Mouse (Mus musculus) cerebellum, adult (tissue): ENCODE results near the gene Amigo1.
A peak's percentile ranks its signal among the peaks of the same experiment; 100 is the strongest.

Experiments used
- ATAC-seq: cut with Nextera tagmentation; 2 replicates; pipeline ENCODE4 v1.9.2; 2017; ENCODE audit warnings: mild to moderate bottlenecking, moderate library complexity, mixed read lengths; ENCODE audit not compliant: insufficient number of reproducible peaks, low FRiP score, low TSS enrichment

Amigo1 gene

DNA sequence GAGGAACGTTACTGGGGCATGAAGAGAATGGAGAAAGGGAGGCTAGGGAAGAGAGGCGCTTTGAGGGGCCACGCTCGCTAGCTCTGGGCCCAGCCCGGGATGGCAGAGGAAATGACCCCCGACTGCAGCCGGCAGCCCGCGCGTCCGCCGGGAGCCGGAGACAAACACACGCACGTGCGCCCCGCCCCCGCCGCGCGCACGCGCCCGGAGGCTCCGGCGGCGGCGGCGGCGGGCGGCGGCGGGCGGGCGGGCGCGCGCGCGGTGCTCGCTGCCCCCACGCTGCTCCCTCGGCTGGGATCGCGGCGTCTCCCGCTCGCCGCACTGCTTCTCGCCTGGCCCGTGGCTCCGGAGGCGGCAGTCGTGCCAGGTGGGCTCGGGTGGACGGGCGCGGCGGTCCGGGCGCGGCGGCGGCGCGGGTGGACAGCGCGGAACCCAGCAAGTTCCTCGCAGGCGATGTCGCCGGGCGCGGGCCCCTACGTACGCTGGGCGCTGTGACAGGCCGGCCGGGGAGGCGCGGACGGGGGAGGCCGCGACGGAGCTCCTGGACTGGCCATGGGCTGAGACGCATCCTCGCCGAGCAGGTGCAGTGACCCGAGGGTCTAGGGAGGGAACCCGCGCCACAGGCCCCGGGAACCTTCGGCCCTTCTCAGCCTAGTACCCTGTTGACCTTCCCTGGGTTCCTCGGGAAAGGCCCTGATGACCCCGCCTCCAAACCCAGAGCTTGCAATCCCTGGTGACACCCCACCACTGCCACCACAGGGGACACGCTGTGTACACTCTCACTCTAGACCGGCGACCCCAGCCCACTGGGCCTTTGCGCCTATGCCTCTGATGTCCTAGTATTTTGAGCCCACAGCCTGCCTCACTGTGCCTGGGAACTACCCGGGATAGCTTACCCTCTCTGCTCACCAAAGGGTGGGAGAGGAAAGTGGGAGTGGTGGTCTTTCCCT lies at the start of gene Amigo1:
Gene Amigo1 (plus strand): TSS at position 238 of the 950 bp plus-strand sequence.
- ATAC-seq: peak; percentile 59

DNA sequence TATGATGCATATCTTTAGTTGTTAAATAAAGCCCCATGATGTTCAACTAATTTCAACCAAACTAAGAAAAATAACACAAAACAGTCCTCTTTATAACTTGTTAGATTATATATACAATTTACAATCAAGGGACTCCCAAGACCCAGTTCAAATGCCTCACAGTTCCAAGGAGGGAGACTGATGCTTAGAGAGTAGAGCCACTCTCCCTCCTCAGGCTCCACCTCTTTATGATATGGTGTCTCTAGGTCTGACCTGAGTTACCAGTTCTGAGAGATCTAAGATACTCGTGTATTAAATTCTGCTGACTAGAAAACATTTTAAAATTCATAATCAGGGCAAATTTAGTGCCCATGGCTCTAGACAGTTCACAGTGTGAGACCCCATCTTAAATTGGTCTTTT lies 47.0 kb upstream of the Amigo1 start:
- no peak for ATAC-seq

DNA sequence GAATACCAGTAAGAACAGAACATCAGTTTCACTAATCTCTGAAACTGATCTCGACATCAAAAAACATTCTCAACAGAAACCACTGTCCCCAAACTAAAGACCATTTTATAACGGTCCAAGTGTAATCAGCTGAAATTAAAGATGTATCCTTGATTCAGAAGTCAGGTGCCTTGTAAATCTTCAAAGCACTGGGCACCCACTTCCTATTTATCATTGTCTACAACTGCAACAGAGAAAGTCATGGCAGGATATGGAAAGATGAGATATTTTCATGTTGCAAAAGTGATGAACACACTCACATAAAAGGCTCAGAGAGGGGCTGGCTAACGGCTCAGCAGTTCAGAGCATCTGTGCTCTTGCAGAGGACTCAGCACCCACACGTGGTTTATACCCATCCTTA lies 45.3 kb upstream of the Amigo1 start:
- no peak for ATAC-seq

DNA sequence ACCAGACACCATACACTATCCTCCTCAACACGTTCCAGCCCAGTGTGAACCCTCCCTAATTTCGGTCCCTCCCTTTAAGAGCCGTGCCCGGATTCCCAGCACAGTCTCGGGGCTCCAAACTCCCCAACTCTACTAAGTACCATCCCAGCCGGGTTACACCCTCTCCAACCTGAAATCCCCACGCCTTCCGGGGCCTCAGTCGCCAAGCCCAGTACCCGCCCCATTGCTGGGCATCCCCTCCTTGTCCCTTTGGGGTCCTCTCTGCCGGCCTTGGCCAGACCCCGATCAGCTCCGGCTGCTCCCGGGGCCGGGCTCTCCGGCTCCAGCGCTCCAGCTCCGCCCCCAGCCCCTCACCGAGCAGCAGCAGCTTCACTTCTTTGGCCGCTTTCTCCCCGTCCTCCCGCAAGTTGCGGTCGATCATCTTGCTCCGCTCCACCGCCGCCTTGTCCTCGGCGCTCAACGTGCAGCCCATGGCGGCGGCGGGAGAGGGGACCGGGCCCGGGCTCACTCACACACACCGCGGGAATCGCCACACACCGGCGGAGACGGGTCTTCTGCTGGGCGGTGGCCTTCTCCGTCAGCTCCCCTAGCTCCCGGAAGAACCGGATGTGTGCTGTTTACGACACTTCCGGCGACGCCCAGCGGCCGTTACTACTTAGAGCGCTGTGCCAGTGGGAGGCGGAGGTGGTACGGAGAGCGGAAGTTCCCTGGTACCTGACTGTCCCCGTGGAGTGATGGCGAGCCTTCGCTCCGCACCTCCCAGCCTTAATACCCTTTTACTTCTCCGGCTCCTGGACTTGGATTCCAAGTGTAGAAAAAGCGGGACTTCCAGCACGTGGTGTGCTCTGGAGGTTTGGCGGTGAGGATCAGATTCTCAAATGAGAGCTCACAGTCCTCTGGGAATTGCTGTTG lies 40.3 kb upstream of the Amigo1 start, which contains the start of gene Gnai3:
Gene Gnai3 (minus strand): TSS at position 613 of the 912 bp plus-strand sequence.
- ATAC-seq: peak; percentile 93

DNA sequence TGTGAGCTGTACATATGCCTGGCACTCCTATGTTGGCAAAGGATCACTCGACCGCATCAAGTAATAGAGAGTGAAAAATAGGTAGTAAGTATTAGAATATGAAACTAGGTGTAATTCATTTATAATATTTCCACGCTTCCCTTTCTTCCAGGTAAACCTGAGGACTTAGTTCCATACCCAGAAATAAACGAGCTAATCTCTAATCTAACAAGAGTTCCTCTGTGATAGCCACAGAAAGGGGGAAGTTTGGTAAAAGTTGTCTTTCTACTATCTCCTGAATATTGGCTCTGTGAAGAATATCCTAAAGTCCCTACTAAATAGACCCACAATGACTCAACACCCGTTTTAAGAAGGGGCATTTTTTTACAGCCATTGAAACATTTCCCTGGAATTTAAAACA lies 39.5 kb upstream of the Amigo1 start:
- ATAC-seq: no peak

DNA sequence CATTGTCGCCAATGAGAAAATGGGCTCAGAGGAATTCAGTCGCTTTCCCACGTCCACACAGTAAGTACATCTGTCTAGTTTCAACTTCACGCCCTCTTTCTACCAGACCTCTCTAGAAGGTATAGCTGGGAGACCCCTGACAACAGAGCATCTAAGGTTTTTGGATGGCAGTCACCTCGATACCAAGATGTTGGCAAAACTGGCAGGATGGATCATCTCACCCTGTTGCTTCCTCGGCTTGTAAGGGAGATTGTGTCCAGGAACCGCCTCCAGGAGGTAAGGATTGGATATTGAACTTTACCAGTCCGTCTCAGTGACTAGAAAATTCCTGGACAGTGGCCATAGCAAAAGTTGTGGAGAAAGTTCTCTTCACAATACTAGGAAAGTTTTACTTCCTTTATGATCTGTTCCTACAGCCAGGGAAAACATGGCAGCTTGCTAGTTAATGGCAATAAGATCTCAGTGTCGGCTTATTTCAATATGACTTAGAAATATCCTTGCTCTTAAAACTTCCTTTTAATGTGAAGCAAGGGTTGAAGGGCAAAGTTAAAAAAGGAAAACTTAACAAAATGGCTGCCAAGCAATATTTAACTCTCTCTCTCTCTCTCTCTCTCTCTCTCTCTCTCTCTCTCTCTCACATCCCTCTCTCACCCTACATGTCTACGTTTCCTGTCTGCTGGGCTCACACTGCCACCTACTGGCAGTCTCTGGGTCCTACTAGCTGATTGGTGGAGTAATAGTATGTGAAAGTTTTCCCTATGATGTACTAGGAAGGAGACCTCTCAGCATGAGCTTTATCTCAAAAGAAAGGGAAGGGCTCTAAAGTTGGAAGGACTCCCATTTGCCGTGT lies 38.5 kb upstream of the Amigo1 start:
- ATAC-seq: peak; percentile 65

DNA sequence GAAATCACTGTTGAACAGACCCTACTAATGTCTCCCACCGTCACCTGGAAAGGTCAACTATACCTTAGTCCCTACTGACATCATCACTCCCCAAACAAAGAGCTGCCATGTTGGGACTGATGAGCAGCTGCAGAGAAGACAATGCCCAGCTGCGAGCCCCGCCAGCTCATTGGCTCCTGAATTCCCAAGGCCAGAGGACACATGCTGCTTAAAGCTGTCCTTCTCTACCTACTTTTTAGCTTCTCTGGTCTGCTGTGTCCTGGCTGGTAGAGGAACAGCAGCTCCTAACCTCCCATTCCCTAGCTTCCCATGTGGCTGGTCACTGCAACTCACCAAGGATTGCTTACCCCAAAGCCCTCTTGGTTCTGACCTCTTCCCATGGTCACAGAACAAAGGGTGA lies 33.8 kb upstream of the Amigo1 start:
- ATAC-seq: no peak

DNA sequence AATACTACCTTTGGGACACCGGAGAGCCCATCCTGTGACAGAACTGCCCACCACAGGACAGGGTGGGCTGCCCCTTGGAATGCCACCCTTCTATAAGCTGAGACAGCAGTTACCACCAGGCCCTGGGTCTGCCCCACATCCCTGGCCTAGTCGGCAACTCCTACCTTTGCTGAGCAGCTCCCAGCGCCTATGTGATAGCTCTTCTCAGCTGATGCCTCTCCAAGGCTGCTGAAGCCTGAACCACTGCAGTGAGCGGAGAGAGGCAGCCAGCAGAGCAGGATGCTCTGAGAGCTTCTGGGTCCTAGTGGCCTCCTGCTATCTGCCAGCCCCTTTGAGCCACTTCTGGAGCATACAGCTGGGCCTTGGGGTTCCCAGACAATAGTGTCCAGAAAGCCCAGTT lies 31.5 kb upstream of the Amigo1 start, which contains the start of gene Gpr61:
Gene Gpr61 (minus strand): TSS at position 227 of the 400 bp plus-strand sequence.
- peak; percentile 74 for ATAC-seq

DNA sequence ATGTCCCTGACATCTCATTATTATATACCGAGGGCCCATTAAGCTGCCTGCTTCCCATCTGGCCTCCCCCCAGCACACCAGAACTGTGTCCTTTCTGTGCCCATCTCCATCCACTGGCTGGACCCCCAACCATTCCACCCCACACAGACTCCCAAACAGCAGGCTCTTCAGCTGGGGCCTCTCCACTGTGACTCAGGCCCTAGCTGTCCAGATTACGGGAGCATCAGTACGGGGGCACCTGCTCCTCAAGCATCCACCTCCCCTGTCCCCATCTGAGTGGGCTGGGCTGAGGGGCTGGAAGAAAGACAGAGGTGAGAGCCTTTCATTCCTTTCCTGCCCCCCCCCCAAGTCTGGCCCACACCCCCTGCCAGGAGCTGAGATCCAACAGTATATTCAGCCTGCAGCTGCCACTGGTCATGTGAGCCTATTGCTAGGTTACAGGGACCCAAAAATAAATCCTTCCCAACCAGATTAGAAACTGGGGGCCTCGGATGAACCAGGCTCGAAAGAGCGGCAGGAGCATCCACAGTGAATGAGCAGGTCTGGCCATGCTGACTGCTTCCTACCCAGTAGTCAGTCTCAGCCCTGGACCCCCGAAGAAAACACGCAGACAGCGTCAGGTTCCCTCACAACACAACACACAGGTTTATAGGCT lies 27.6 kb upstream of the Amigo1 start:
- ATAC-seq: no peak

DNA sequence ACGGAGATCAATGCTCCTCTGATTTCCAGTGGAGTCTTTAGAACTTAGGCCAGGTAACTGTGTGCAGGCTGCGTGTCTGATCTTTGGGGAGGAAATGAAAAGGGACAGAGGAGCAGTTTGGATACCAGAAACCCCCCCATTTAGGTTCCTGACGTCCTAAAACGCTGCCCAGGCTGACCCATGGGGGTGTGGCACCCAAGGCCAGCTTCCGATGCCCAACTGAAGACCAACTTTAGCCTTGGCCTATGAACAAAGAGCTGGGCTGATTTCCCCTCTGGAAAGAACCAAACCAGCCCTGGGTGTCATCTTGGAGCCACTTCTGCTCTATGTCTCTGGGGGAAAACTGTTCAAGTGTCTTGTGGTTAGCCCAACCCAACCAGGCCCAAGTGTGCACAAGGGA lies 22.0 kb upstream of the Amigo1 start:
- ATAC-seq: no peak

DNA sequence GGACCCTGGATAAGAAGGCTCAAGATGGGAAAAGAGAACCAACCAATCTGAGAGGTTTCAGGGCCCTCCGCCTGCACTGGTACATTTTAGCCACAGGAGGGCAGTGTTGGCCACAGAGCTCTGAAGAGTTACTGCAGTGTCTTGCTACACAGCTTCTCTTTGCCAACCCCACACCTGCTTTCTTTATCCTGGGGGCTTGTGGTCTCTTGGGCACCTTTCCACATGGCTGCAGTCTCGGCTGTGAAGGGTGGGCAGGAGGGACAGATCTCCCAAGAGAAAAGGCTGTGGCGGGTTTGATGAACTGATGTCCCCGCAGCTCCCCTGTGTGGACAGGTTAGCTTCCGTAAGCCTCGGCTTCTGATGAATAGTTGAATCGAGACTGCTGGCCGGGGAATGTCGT lies 21.3 kb upstream of the Amigo1 start:
- ATAC-seq: peak; percentile 88

DNA sequence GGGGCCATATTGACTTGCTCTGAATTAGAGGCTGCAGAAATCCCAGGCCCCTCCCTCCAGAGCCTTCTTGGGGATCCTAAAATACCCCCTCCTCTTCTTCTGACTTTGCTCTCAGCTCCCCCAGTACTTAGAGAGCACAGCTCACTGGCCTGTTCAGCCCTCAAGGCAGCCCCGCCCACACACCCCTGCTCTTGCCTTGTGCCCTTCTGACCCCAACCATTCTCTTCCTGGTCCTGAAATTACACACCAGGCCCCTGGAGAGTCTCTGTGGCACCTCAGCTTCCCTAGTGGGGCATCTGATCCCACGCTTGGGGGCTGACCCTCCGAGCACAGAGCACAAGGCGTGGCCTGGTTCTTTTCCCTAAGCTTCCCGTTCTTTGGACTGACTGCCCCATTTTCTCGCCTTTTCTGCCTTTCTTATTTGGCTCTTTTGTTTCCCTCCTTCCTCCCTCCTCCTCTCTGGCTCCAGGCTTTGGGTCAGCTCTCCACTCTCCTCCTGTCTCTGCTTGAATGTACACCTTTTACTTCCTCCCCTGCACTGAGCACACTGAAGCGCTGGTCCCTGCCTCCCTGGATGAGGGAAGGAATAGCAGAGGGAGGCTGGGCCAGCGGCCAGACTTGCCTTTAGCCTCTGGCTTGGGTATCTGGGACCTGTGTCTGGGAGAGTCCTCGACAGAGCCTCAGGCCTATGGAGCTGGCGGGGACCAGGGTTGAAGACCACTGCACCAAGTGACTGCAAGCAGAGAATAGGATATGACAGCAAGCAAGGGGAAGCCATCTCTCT lies 20.4 kb upstream of the Amigo1 start:
- ATAC-seq: no peak

DNA sequence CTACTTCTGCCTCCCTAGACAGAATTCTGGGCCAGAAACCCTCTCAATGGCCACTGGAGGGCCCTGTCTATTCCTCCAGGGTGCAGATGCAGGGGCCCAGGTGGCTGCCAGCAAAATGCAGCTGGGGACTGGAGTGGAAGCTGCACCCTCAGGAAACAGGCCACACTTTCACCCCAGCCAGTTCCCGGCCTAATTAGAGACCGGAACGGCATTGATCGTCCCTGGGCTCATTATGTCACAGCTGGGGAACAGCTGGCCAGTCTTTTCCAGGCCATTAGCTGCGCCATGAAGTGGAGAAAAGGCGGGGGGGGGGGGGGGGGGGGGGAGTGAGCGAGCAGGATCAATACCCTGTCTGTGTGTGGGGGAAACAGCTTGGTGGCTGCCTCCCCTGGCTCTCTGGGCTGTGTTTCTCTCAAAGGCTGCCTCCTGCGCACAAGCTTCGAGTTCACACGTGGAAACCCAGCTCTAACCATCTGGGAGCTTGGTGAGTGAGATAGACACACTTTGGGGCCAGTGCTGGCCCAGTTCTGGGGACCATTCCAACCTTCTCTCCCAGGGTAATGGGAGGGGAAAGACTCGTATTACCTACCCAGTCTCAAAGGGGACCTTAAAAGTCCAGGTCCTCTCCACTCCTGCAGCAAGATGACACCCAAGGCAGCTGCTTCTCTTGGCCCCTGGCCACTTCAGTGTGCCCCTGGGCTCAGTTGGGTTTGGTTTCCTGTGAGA lies 19.5 kb upstream of the Amigo1 start:
- ATAC-seq: no peak

DNA sequence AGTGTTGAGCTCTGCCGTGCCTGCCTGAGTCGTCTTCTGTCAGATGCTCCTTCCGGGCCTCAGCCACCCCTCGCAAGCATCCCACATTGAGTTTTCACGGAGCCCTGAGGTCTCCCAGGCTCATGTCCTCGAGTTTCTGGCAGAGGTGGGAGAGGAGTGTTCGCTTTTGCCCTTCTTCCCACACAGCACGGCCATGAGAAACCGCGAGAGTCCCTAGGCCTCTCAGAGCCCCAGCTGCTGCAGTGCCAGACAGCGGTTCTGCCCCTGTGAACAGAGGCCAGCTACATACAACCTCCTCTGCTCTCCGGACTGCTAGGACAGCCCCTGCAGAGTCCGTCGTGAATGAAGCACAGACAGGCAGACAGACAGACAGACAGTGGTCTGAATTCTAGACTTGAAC lies 18.6 kb upstream of the Amigo1 start:
- ATAC-seq: no peak

DNA sequence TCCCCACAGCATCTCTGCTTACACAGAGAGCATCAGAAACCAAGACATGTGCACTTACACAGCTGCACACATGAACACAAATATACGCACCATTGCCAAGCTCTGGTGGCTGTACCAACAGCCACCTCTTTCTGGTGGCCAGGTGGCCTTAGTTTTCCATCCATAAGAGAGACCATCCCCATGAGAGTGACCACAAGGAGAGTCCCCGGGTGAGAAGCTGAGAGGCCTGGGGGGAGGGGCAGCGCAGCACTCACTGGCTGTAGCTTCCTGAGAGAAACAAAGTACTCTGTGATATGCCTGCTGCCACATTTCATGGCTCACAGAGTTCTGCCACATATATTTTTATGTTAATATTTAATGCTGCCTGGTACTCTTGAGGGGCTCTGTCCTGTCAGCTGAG lies 16.9 kb upstream of the Amigo1 start:
- ATAC-seq: no peak

DNA sequence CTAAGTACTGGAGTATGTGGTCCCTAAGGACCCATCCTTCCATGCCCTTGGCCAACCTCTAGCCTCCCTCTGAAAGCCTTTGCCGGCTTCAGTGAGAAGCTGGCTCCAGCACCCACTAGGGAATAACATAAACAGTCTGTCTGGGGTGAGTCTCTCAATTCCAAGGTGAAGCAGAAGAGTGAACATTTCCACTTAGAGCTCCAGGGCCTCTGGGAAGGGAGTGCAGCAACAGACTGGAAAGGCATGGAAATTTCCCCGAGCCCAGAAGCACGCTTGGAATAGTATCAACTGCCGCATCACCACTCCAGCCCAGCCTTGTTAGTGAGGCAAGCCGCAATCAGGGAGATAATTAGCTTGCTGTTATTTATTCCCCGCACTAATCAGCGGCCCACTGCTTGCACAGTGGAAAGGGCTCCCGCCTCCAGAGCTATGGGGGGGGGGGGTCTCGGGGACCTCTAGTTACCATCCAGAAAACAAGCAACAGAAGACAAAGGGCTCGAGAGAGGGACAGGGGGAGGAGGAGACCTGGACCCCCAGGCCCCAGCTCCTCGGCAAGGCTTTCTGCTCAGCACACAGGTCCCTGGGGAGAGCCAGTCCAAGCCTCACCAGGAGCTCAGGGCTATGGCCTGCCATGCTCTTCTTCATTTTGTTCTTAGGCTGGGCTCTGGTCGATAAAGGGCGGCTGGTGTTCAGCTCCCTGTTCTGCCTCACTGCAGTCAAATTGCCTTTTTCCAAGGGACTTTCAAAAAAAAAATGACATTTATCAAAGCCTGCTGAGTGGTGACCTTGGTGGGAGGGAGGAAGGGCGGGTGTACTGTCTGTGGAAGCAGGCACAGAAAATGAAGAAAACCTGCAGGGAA lies 11.2 kb upstream of the Amigo1 start:
- ATAC-seq: peak; percentile 91
